Mouse (Mus musculus): ENCODE data around the gene Vapb. TPM values are rescaled to one million over a fixed set of nuclear protein-coding genes. Genes with fewer than 3 reads are reported as not detected.
A peak's percentile ranks its signal among the peaks of the same experiment; 100 is the strongest.

Gene Vapb
- total RNA-seq, 1 experiment from 2014 or later, result 61.6 TPM

DNA sequence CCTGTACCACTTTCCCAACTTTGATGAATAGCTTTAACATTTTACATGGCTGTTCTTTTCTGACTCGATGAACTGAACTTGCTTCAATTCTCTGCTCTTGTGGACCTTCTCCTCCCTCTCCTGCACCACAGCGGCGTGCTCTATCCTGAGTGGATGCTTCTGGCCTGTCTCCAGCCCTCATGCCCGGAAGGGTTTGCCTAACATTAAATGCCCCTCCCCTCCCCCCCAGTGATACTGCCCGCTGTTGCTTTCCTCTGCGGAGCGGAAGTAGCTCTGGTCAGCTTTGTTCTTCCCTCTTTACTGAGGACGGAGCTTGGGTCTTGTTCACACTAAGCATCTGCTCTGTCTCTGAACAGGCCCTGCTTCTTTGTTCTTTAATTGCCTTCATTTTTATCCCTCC, 34.4 kb downstream of the Vapb start:
- no peak for ATAC-seq (replicated peaks in 1 of 2; ENCODE audit: insufficient read depth in 1 of 2, low FRiP score in 2 of 2, low TSS enrichment in 1 of 2, low read depth in 1 of 2, poor library complexity in 2 of 2, severe bottlenecking in 2 of 2)

DNA sequence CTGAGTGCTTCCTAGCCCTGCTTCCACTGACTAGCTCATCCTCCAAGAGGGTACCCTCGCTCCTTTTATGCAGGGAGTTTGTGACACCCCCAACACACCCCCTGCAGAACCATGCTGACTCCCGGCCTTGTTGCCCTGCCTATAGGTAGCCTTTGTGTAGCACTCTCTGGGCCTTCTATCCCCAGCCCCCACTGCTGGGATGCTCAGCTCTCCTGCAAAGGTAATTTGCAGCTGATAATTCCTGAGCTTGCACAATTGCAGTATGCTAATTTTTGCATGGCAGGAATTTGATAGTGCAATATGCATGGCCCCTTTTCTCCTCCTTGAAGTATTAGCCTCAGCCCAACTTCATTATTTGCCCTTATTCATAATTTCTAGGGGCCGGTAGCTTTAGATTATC, 38.2 kb downstream of the Vapb start:
- ATAC-seq (replicated peaks in 1 of 2; ENCODE audit: insufficient read depth in 1 of 2, low FRiP score in 2 of 2, low TSS enrichment in 1 of 2, low read depth in 1 of 2, poor library complexity in 2 of 2, severe bottlenecking in 2 of 2), result no peak

DNA sequence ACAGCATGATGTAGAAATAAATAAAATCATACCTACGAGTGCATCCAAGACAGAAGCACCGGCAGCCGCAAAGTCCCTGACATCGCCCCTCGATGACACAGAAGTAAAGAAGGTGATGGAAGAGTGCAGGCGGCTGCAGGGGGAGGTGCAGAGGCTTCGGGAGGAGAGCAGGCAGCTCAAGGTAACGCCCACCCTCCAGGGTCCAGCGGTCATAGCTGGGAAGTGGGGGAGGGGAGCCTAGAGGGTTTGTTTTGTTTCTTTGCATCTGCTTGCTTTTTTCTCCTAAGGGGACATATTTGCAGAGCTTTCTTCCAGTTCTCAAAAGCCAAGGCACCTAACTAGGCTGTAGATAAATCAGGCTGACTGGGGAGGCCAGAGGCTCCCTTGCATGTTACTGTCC, 38.8 kb downstream of the Vapb start:
- ATAC-seq (replicated peaks in 1 of 2; ENCODE audit: insufficient read depth in 1 of 2, low FRiP score in 2 of 2, low TSS enrichment in 1 of 2, low read depth in 1 of 2, poor library complexity in 2 of 2, severe bottlenecking in 2 of 2), result no peak

DNA sequence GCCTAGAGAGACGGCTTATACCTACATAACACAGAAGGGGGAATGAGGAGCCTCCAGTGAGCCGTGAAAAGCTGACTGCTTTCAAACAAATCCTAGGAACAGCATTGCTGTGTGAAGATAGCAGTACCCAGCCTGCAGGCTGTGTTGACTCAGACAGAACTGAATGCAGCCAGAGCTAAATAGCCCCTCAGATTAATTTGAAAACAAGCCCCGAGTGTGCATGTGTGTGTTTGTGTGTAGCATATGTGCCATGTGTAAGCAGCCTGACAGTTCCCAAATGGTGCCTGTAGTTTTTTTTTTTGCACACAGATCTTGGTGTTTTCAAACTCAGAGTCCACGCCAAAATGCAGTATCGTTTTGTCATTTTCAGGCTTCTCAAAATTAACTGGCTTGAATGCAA, 43.6 kb downstream of the Vapb start:
- no peak for ATAC-seq (replicated peaks in 1 of 2; ENCODE audit: insufficient read depth in 1 of 2, low FRiP score in 2 of 2, low TSS enrichment in 1 of 2, low read depth in 1 of 2, poor library complexity in 2 of 2, severe bottlenecking in 2 of 2)

DNA sequence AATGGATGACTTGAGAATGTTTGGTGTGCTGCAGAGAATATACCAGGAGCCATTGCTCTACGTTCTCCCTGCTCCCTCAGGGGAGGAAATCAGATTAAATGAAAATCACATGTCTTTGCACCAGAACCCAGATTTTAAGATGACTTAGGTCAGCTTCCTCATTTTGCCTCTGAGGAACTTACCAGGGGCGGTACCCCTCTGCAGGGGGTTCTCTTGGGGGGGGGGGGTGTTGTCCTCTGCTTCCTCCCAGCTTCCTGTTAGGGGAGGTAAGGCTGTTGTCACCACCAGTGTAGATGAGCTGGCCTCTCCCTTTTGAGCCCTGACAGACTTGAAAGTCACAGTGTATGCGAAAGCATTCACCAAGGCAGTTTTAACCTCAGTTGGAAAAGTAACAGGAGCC, 47.1 kb downstream of the Vapb start:
- peak; percentile 78 to 94 for ATAC-seq (replicated peaks in 1 of 2; ENCODE audit: insufficient read depth in 1 of 2, low FRiP score in 2 of 2, low TSS enrichment in 1 of 2, low read depth in 1 of 2, poor library complexity in 2 of 2, severe bottlenecking in 2 of 2)

DNA sequence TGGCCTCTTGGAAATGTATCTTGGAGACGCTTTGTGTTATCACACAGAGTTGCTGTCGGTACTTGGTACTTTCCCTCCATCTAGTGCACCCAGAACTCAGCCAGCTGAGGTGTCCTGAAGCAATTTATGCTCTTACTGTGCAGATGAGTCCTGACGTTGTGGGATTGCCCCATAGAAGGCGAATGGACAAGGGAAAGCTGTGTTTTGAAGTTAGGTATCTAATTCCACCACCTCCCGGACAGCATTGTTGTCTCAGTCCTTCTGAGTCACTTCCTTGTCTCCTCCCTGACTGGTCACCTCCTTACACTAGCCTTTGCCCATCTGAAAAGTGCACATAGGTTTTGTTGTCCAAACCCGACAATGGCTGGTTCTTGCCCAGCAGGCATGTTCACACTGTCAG, 47.6 kb downstream of the Vapb start:
- ATAC-seq (replicated peaks in 1 of 2; ENCODE audit: insufficient read depth in 1 of 2, low FRiP score in 2 of 2, low TSS enrichment in 1 of 2, low read depth in 1 of 2, poor library complexity in 2 of 2, severe bottlenecking in 2 of 2), result no peak

DNA sequence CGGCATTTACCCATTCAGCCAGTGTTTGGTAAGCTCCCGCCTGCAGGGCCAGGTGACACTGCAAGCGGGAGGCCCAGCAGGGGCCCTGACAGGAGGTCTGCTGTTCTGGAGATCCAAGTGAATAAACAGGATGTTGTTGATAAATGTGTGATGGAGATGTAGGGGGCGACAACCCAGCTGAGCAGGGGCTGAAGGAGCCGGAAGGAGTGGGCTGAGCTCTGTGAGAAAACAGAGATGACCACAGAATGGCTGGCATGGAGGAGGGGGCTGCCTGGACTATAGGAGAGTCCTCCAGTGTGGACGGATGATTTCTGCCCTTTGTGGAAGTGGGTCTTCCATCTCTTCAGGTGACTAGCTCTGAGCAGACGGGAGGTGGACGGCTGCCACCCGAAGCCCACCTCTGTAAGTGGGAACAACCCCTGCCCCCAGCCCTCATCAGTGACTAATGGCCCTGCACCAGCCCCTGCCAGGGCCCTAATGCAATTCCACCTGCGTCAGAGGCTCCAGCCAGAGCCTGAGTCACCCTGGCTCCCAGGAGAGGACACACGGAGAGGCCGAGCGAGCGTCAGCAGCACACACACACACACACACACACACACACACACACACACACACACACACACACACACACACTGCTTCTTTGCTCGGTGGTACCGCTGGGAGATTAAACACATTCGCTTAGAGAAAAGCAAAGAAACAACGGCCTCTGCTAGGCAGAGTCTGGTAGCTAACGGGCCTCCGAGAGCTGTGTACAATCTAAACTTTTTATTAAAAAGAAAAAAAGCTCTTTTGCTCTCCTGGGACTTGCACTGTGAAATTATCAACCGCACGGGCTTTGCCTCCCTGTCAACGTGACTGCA, 52.9 kb downstream of the Vapb start:
- no peak for ATAC-seq (replicated peaks in 1 of 2; ENCODE audit: insufficient read depth in 1 of 2, low FRiP score in 2 of 2, low TSS enrichment in 1 of 2, low read depth in 1 of 2, poor library complexity in 2 of 2, severe bottlenecking in 2 of 2)

DNA sequence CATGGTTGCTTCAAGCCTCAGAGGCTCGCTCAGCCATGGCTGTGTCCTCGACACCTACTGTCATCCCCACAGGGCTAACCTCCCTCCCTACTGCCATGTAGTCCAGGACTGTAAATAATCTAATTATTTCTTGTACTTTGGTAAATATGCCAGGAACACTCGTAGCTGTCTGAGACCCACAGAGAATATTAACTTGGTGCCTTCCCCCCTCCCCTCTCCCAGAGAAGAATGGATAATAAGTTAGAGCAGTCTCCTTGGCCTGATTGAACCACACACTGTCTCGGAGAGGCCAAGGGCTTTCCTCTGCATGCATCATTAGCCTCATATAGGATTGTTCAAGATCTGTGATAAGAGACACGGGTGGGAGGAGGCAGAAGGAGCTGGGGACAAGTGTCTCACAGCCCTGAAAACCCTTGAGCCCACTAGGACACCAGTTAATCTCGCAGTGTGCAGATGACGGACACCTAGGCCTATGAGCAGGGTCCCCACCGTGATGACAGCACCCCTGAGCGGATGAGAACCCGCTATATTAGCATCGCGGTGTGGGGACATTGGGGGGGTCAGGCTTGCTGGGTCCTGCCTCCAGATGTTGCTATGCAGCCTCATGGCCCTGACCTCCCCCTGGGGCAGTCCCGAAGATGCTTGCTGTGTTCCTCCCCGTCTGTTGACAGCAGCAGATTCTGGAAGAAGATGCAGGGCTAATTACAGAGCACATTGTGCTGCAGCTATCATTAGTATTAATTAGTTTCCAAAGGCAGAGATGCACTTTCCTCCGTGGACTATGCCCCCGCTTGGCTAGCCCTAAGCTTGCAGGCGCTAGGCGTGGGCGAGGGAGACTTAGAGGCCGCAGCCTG, 54.8 kb downstream of the Vapb start:
- no peak for ATAC-seq (replicated peaks in 1 of 2; ENCODE audit: insufficient read depth in 1 of 2, low FRiP score in 2 of 2, low TSS enrichment in 1 of 2, low read depth in 1 of 2, poor library complexity in 2 of 2, severe bottlenecking in 2 of 2)

DNA sequence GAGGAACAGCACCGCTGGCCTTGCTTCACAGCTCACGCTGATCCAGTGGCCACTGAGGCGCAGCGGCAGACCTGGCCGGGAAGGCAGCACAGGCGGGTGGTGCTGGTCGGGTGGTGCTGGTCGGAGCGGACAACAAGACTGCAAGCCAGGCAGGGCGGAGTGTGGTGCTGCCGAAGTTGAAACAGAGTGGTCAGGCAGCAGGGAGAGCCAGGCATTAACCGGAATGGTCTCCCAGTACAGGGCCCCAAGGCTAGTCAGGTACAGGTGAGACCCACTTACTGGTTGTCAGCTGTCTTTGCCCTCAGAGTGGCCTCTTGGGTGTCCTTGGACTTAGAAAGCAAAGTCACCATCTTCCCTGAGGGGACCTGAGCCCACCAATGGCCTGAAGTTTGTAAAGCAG, 56.7 kb downstream of the Vapb start:
- no peak for ATAC-seq (replicated peaks in 1 of 2; ENCODE audit: insufficient read depth in 1 of 2, low FRiP score in 2 of 2, low TSS enrichment in 1 of 2, low read depth in 1 of 2, poor library complexity in 2 of 2, severe bottlenecking in 2 of 2)

DNA sequence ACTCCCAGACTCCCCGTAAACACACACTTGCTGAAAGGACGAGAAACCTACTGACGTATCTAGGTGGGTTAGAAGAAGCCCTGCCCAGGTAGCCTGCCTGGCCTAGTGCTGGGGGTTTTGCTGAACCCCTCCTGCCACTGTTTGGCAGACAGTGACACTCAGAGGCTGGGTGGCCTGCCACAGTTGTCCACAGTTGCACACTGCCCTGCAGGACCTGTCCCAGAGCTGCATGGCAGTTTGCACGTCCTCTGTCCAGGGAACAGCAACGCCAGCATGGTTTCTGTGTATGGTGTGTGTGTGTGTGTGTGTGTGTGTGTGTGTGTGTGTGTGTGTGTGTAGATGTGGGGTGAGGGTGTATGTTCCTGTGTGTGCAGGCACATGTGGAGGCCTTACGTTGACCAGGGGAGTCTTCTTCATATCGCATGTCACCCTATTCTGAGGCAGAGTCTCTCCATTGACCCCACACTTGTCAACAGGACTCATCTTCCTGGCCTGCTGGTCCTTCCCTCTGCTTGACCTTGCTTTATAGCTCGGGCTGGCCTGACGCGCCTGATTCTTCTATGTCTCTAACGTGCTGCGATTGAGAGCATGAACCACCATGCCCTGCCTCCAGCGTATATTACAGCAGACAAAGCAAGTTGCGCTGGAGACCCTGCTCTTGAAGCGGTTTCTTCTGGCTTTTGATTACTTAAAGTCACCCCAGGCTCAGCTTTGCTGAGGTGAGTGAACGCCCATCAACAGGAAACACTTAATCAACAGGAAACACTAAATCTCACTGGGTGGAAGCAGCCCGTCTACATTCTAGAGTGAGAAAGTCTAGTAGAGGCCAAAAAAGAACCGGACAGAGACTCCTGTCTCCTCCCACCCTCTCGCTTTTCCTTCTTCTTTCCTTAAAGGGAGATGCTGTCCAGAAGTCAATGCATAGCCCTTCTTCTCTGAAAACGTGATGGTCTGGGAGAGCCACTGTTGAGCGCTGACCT, 57.5 kb downstream of the Vapb start:
- ATAC-seq (replicated peaks in 1 of 2; ENCODE audit: insufficient read depth in 1 of 2, low FRiP score in 2 of 2, low TSS enrichment in 1 of 2, low read depth in 1 of 2, poor library complexity in 2 of 2, severe bottlenecking in 2 of 2), result peak; percentile 10 to 14; a peak in 3 of 4 replicates

DNA sequence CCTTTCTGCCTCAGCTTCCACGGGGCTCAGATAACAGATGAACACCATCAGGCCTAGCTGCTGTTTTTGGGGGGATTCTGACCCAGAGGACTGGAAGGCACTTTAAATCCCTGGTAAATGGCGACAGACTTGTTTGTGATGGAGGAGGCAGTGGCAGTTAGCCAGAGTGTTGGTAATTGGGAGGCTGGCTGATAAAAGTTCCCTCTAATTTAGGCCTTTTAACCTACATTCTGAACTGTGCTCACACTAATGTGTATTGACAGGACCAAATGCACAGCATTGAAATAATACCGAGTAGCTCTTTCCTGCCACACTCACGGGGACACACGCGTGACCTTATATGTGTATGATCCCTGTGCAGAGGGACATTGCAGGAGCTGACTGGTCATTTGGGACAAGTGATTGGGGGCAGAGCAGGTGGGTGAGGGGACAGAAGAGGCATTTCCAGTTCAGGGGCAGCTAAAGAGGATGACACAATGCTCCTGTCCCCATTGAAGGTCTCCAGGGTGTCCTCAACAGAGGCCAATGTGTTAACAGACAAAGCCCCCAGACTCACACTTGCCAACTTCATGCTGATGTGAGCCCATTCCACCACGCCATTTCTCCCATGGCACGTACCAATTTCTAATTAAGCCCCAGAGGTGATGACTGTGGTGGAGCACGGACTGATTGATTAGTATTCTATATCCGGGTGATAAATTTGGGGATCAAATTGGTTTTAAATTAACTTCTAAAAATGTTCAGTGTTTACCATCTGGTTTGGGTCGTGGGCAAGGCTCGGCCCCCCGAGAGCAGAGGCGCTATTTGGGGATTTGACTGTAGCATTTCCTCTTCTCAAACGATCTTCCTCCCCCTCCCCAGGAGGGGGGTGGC, 58.7 kb downstream of the Vapb start:
- ATAC-seq (replicated peaks in 1 of 2; ENCODE audit: insufficient read depth in 1 of 2, low FRiP score in 2 of 2, low TSS enrichment in 1 of 2, low read depth in 1 of 2, poor library complexity in 2 of 2, severe bottlenecking in 2 of 2), result no peak

DNA sequence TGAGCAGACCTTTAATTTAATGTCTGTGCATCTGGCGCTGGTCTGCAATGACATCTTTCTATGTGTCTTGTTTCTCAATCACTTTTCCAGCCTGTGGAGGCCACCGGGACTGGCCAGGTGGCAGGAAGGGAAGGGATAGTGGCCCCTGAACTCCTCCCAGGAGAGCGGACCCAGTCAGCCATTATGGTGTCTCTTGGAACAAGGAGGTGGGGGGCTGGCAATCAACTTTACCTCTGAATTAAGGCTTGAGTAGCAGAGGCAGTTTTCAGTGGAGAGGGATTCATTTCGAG, 59.3 kb downstream of the Vapb start:
- no peak for ATAC-seq (replicated peaks in 1 of 2; ENCODE audit: insufficient read depth in 1 of 2, low FRiP score in 2 of 2, low TSS enrichment in 1 of 2, low read depth in 1 of 2, poor library complexity in 2 of 2, severe bottlenecking in 2 of 2)

DNA sequence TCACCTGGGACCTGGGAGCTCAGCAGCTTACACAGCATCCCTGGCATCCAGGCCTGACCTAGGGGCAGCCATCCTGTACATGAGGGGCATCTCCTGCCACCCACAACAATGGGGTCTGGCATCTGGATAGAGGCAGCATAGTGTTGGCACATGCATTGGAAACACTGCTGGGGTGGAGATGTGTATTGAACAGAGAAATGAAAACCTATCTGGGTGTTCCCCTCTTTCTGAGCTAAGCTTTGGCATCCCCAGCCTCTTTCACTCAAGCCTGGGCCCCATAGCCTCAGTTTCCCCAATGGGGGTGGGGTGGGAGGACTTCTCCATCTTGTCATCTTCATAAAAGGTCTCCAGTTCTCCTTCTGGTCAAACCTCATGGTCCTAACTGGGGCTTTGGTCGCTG, 62.2 kb downstream of the Vapb start:
- no peak for ATAC-seq (replicated peaks in 1 of 2; ENCODE audit: insufficient read depth in 1 of 2, low FRiP score in 2 of 2, low TSS enrichment in 1 of 2, low read depth in 1 of 2, poor library complexity in 2 of 2, severe bottlenecking in 2 of 2)

DNA sequence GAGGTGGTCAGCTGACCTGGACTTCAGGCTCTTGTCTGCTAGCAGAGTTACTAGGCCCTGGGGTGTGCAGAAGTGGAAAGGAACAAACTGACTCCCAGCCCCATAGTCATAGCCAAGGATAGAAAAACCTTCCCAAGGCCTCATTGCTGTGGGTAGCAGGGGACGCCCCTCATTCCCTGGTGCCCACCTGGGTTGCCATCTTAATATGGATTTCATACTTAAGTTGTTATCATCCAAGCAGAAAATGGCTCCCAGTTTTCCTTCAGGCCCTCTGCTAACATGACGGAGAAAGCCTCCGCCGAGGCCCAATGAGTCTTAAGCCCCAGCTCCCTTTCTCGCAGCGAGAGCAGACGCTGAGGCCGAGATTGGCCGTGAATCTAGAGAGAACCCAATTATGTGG, 63.3 kb downstream of the Vapb start:
- no peak for ATAC-seq (replicated peaks in 1 of 2; ENCODE audit: insufficient read depth in 1 of 2, low FRiP score in 2 of 2, low TSS enrichment in 1 of 2, low read depth in 1 of 2, poor library complexity in 2 of 2, severe bottlenecking in 2 of 2)

DNA sequence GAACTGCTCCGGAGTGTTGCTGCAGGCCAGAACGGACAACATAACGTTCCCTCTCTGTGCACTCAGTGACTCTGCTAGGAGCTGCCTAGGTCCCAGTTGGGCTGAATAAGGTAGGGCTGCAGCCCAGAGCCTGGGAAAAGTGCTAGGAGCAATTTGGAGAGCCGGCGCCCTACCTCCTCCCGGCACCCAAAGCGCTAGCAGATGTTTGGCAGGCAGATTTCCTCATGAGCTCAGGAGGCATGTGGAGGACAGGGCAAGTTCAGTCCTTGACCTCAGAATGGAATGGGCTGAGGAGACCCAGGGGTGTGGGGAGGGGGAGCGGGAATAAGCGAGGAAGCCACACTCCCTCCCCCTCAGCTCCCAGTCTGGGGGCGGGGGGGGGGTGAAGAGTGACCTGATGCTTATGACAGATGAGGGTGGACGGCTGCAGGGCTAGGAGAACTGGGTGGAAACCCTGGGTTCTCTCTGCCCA, 64.1 kb downstream of the Vapb start:
- no peak for ATAC-seq (replicated peaks in 1 of 2; ENCODE audit: insufficient read depth in 1 of 2, low FRiP score in 2 of 2, low TSS enrichment in 1 of 2, low read depth in 1 of 2, poor library complexity in 2 of 2, severe bottlenecking in 2 of 2)

DNA sequence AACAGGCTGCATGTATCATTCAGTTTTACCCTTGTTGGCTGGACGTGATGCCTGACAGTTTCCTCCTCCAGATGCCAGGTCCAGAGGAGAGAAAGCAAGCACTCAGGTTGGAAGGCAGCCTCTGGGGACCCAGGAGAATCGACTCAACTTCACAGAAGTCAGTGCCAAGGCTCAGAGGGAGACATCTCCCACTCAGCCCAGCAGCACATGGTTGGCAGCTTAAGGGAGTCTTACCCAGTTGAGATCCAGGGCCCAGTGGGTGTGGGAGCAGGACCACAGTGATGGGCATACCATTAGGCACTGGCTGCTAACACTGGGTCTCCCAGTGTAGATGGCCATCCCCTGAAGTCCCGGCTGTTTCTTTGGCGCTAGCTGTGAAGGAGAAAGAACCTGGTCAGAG, 64.9 kb downstream of the Vapb start:
- no peak for ATAC-seq (replicated peaks in 1 of 2; ENCODE audit: insufficient read depth in 1 of 2, low FRiP score in 2 of 2, low TSS enrichment in 1 of 2, low read depth in 1 of 2, poor library complexity in 2 of 2, severe bottlenecking in 2 of 2)

DNA sequence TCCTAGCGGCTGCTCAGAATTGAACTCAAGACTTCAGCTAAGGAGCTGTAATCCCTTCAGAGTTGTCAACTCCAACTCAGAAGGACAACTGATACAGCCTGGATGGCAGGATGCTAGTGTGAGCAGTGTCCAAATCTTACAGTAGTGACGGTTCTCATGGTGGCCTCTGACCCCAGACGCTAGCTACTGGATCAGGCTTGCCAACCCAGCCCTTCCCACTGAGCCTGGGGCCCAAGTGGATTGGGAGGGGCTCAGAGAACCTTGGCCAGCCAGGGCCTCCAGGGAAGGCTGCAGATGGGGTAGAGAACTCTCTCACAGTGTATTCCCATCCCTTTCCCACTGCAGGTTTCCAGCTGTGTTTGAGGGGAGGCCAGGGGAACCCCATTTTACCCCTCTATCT, 65.6 kb downstream of the Vapb start:
- ATAC-seq (replicated peaks in 1 of 2; ENCODE audit: insufficient read depth in 1 of 2, low FRiP score in 2 of 2, low TSS enrichment in 1 of 2, low read depth in 1 of 2, poor library complexity in 2 of 2, severe bottlenecking in 2 of 2), result no peak

Measured in hematopoietic stem cell, adult 5-6 weeks (primary cell).